Mouse (Mus musculus) natural killer cell, adult 2 months (primary cell): ENCODE measurements around the gene Scgb1b24.

Experiments used
- DNase-seq, 2 experiments: peaks; one replicate each; pipeline ENCODE4 v3.0.0; 2022; ENCODE audit warnings: low spot score in 2 of 2

The Scgb1b24 gene

GRCm38 (mm10) chr7:33743499-33743898 lies at the start of gene Scgb1b24:
TSS of gene Scgb1b24 (plus strand) at chr7:33743799.
- no peak for DNase-seq

- no peak for DNase-seq
Observed at GRCm38 (mm10) chr7:33739212-33739611, 4.4 kb upstream of the Scgb1b24 start, which contains the start of gene Scgb2b24. TSS of gene Scgb2b24 (minus strand) at chr7:33739312.
